Mouse (Mus musculus) myocyte (in vitro differentiated cells): ENCODE results near the gene Psmd5.
A peak's percentile ranks its signal among the peaks of the same experiment; 100 is the strongest.

ENCODE experiments used
- E2F4 ChIP-seq: IDR thresholded peaks from one replicate; pipeline ENCODE4 v1.6.1; 2011; ENCODE audit warnings: mild to moderate bottlenecking, control low read depth, moderate library complexity; ENCODE audit not compliant: insufficient read depth
- MAX ChIP-seq: IDR thresholded peaks from one replicate; pipeline ENCODE4 v1.6.1; 2011; ENCODE audit warnings: low read depth, mild to moderate bottlenecking, control low read depth
- MYOD1 ChIP-seq, 3 experiments: IDR thresholded peaks; one replicate each; pipeline ENCODE4 v1.6.1; 2011; ENCODE audit warnings: control low read depth in 2 of 3, low read depth in 2 of 3, mild to moderate bottlenecking in 2 of 3, moderate library complexity in 1 of 3; ENCODE audit not compliant: insufficient read length in 2 of 3, control insufficient read depth in 1 of 3
- MYOG ChIP-seq, 3 experiments: IDR thresholded peaks; one replicate each; pipeline ENCODE4 v1.6.1; 2011; ENCODE audit warnings: control low read depth in 2 of 3, low read depth in 2 of 3, mild to moderate bottlenecking in 2 of 3; ENCODE audit not compliant: insufficient read length in 2 of 3, control insufficient read depth in 1 of 3, insufficient read depth in 1 of 3
- POLR2A ChIP-seq: IDR thresholded peaks from one replicate; pipeline ENCODE4 v1.6.1; 2011; ENCODE audit warnings: low read depth, mild to moderate bottlenecking, control low read depth, moderate library complexity; ENCODE audit not compliant: insufficient read length
- POLR2AphosphoS2 ChIP-seq: IDR thresholded peaks from one replicate; pipeline ENCODE4 v1.6.1; 2011; ENCODE audit warnings: low read depth, control low read depth; ENCODE audit not compliant: insufficient read length
- SRF ChIP-seq: IDR thresholded peaks from one replicate; pipeline ENCODE4 v1.6.1; 2011; ENCODE audit warnings: low read depth; ENCODE audit not compliant: control insufficient read depth, insufficient read length
- TCF12 ChIP-seq: IDR thresholded peaks from one replicate; pipeline ENCODE4 v1.6.1; 2011; ENCODE audit warnings: mild to moderate bottlenecking, control low read depth; ENCODE audit not compliant: poor library complexity, insufficient read depth, severe bottlenecking
- TCF3 ChIP-seq: IDR thresholded peaks from one replicate; pipeline ENCODE4 v1.6.1; 2011; ENCODE audit warnings: low read depth, control low read depth; ENCODE audit not compliant: insufficient read length
- USF1 ChIP-seq: IDR thresholded peaks from one replicate; pipeline ENCODE4 v1.6.1; 2011; ENCODE audit warnings: low read depth, mild to moderate bottlenecking, control low read depth, moderate library complexity

GRCm38 (mm10) chr2:34884186-34884585 lies 9.4 kb upstream of the Psmd5 start:
- TF ChIP-seq POLR2A (no peak), SRF (no peak), MAX (no peak), E2F4 (no peak), MYOD1 (IDR thresholded peaks at IDR 0.05; ENCODE audit: control insufficient read depth in 1 of 3, insufficient read length in 2 of 3, low read depth in 2 of 3) (peak in 1 of 3 experiments; percentile 6), MYOG (IDR thresholded peaks at IDR 0.05; ENCODE audit: control insufficient read depth in 1 of 3, insufficient read depth in 1 of 3, insufficient read length in 2 of 3, low read depth in 2 of 3) (no peak), TCF12 (no peak), TCF3 (no peak), USF1 (no peak), POLR2AphosphoS2 (no peak)
